Mouse (Mus musculus) C2C12 (cell line): ENCODE data around the gene Katnb1. TPM values are rescaled to one million over a fixed set of nuclear protein-coding genes. Genes with fewer than 3 reads are reported as not detected.
A peak's percentile ranks its signal among the peaks of the same experiment; 100 is the strongest.

Experiments used
- H3K27me3 ChIP-seq: one replicate; pipeline ENCODE4 v1.6.1; 2011; ENCODE audit not compliant: control insufficient read depth, insufficient read depth, insufficient read length
- H3K36me3 ChIP-seq: one replicate; pipeline ENCODE4 v1.6.1; 2011; ENCODE audit not compliant: control insufficient read depth, insufficient read depth
- H3K4me3 ChIP-seq: one replicate; pipeline ENCODE4 v1.5.1; 2011; ENCODE audit warnings: mild to moderate bottlenecking, control low read depth; ENCODE audit not compliant: poor library complexity, insufficient read depth, severe bottlenecking
- H3K79me2 ChIP-seq: one replicate; pipeline ENCODE4 v1.6.1; 2011; ENCODE audit not compliant: control insufficient read depth, insufficient read depth
- H3K79me3 ChIP-seq: one replicate; pipeline ENCODE4 v1.6.1; 2011; ENCODE audit warnings: low read depth, control low read depth
- H3ac ChIP-seq: one replicate; pipeline ENCODE3; 2011; ENCODE audit warnings: low read depth; ENCODE audit not compliant: control insufficient read depth, insufficient read length
- CEBPB ChIP-seq: IDR thresholded peaks from one replicate; pipeline ENCODE4 v1.6.1; 2011; ENCODE audit warnings: low read depth, mild to moderate bottlenecking, control low read depth, moderate library complexity
- CTCF ChIP-seq: IDR thresholded peaks from one replicate; pipeline ENCODE4 v1.5.1; 2011; ENCODE audit not compliant: control insufficient read depth, insufficient read depth, insufficient read length
- FOSL1 ChIP-seq: IDR thresholded peaks from one replicate; pipeline ENCODE4 v1.8.0; 2011; ENCODE audit warnings: mild to moderate bottlenecking, low read length; ENCODE audit not compliant: poor library complexity, insufficient read depth, severe bottlenecking
- MAX ChIP-seq: IDR thresholded peaks from one replicate; pipeline ENCODE4 v1.6.1; 2011; ENCODE audit warnings: mild to moderate bottlenecking, control low read depth
- MYOD1 ChIP-seq: IDR thresholded peaks from one replicate; pipeline ENCODE4 v1.6.1; 2011; ENCODE audit warnings: low read depth; ENCODE audit not compliant: control insufficient read depth, insufficient read length
- MYOG ChIP-seq: IDR thresholded peaks from one replicate; pipeline ENCODE4 v1.6.1; 2011; ENCODE audit not compliant: control insufficient read depth, insufficient read length; ENCODE audit errors: extremely low read depth
- USF1 ChIP-seq: IDR thresholded peaks from one replicate; pipeline ENCODE4 v1.6.1; 2011; ENCODE audit warnings: low read depth, mild to moderate bottlenecking, control low read depth, moderate library complexity
- polyA plus RNA-seq: library from polyadenylated mRNA; unstranded; fragments of >200 nt; fragmentation: generic; extraction: Trizol; gene quantifications from one replicate; pipeline ENCODE4 v1.2.1, GENCODE M21; 2012; ENCODE audit warnings: missing spikeins

Katnb1 gene
- polyA plus RNA-seq, 1 experiment, result 23.7 TPM

GRCm38 (mm10) chr8:95047884-95048680 lies 32.9 kb upstream of the Katnb1 start:
- Histone ChIP-seq H3K27me3 (no peaks in the 10 kb centered on the region), H3K79me3 (no peaks in the 10 kb centered on the region), H3K79me2 (no peaks in the 10 kb centered on the region), H3K4me3 (no peak overlapping the region), H3ac (no peak overlapping the region), H3K36me3 (no peaks in the 10 kb centered on the region)
- no peak for TF ChIP-seq MAX
- TF ChIP-seq CEBPB, result no peak
- TF ChIP-seq MYOD1, result peak; percentile 63
- no peak for TF ChIP-seq FOSL1
- TF ChIP-seq CTCF, result no peak

DNA sequence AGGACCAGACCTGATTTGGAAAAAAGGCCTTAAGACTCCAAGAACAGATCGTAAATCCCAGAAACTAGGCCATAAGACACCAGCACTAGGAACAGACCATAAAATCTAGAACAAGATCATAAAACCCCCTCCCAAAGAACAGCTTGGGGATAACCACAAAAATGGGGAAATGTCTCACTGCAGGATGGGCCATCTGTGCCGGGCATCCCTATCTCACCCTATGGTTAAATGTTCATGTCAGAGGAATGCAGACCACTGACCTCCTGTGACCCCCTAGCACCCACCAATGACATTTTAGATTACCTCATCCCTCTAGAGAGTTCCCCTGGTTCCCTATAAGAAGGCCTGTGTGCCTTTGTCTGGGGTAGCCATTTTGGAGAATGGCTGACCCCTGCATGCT lies 31.4 kb upstream of the Katnb1 start:
- Histone ChIP-seq H3K79me2 (no peaks in the 10 kb centered on the region), H3K27me3 (no peaks in the 10 kb centered on the region), H3K36me3 (no peaks in the 10 kb centered on the region), H3ac (no peak overlapping the region), H3K79me3 (no peaks in the 10 kb centered on the region), H3K4me3 (no peak overlapping the region)
- no peak for TF ChIP-seq MYOG
- TF ChIP-seq MYOD1, result peak; percentile 73

DNA sequence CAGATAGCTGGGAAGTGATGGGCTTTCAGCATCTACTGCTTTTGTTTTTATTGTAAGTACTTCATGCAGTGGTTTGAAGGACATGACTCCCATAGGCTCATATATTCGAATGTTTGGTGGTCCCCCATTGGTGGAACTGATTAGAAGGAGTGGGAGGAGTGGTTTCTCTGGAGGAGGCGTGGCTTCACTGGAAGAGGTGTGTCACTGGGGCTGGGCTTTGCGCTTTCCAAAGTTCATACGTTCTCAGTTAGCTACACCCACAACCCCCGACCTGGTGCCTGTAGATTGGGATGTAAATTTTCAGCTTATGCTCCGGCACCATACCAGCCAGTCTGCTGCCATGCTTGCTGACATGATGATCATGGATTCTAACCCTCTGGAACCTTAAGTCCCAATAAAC lies 26.5 kb upstream of the Katnb1 start:
- Histone ChIP-seq H3K79me2 (no peaks in the 10 kb centered on the region), H3ac (no peak overlapping the region), H3K36me3 (no peaks in the 10 kb centered on the region), H3K27me3 (peaks cover 3% of the 10 kb centered on the region), H3K79me3 (no peaks in the 10 kb centered on the region), H3K4me3 (no peak overlapping the region)
- TF ChIP-seq FOSL1, result no peak
- TF ChIP-seq MYOD1, result no peak
- no peak for TF ChIP-seq USF1
- TF ChIP-seq CEBPB, result no peak
- no peak for TF ChIP-seq MAX
- TF ChIP-seq MYOG, result no peak
- no peak for TF ChIP-seq CTCF

DNA sequence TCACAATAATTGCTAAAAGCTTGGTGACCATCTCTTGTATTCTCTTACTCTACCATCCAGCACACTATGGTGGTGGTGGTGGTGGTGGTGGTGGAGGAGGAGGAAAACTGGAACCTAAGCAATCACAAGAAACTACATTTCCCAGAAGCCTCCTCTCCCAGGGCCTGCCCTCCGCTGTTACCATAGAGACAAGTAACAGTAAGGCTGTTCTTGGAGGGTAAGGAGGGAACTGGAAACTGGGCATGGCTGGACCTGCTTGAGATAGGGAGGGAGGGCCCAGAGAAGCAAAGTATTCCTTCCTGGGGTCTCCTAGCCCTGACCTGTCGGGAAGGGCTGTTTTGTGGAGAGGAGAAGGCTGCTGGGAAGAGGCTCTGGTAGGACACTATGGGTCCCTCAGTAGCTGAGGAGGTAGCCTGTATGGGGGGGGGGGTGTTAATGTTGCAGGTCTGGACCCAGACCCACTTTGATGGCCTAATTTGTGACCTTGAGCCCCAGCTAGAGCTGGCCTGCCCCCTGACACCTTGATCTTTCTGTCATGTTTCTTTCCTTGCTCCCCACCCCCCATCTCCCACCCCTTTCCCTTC lies 26.0 kb upstream of the Katnb1 start, which contains the start of gene Drc7:
Gene Drc7, plus strand, starts transcription at position 177 of the 584 bp plus-strand sequence.
- Histone ChIP-seq H3K36me3 (no peaks in the 10 kb centered on the region), H3K4me3 (no peak within 1 kb of the TSS), H3ac (no peak within 1 kb of the TSS), H3K79me2 (no peaks in the 10 kb centered on the region), H3K27me3 (peaks cover 3% of the 10 kb centered on the region), H3K79me3 (no peaks in the 10 kb centered on the region)
- no peak for TF ChIP-seq CEBPB
- TF ChIP-seq MYOG, result no peak
- no peak for TF ChIP-seq FOSL1

DNA sequence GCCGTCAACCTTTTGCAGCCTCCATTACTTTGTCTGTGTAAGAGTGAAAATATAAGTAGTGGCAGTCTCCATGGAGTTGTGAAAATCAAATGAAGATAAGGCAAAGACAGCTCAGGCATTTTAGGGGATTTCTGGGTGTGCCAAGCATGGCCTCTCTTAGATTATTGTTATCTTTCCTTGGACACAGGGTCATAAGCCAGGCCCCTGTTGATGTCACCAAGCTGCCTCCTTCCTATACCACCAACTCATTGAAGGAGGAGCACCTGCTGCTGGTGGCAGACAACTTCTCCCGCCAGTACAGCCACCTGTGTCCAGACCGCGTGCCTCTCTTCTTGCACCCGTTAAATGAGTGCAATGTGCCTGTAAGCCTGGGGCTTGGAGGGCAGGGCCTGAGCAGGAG lies 24.6 kb upstream of the Katnb1 start:
- TF ChIP-seq MYOD1, result no peak
- TF ChIP-seq CTCF, result no peak
- no peak for TF ChIP-seq FOSL1
- TF ChIP-seq CEBPB, result no peak
- no peak for TF ChIP-seq MYOG
- no peak for TF ChIP-seq USF1
- TF ChIP-seq MAX, result no peak
- Histone ChIP-seq H3K27me3 (peaks cover 3% of the 10 kb centered on the region), H3K79me2 (no peaks in the 10 kb centered on the region)

GRCm38 (mm10) chr8:95058661-95059060 lies 22.3 kb upstream of the Katnb1 start:
- no peak for TF ChIP-seq MAX
- TF ChIP-seq MYOG, result no peak
- TF ChIP-seq USF1, result no peak
- TF ChIP-seq CTCF, result no peak
- no peak for TF ChIP-seq MYOD1
- TF ChIP-seq CEBPB, result no peak
- no peak for TF ChIP-seq FOSL1
- Histone ChIP-seq H3K27me3 (peaks cover 3% of the 10 kb centered on the region), H3K79me2 (no peaks in the 10 kb centered on the region)

More for the DNA sequence above, 24.6 kb upstream of the Katnb1 start:
- no peak overlapping the region for H3K4me3 ChIP-seq
- H3K79me3 ChIP-seq, result no peaks in the 10 kb centered on the region
- H3ac ChIP-seq, result no peak overlapping the region
- H3K36me3 ChIP-seq, result no peaks in the 10 kb centered on the region

More at GRCm38 (mm10) chr8:95058661-95059060, 22.3 kb upstream of the Katnb1 start:
- Histone ChIP-seq H3K36me3 (no peaks in the 10 kb centered on the region), H3ac (no peak overlapping the region), H3K4me3 (no peak overlapping the region), H3K79me3 (no peaks in the 10 kb centered on the region)
